Mouse (Mus musculus): ENCODE measurements around the gene Trim56.

Trim56 gene

GRCm38 (mm10) chr5:137072079-137072960 lies 43.7 kb downstream of the Trim56 start, which contains the start of gene Serpine1:
Gene Serpine1, minus strand, starts transcription at chr5:137072268.
- ChIA-PET CTCF (interaction anchor here (0.6 to 1.9 kb wide), 7 partner anchors 10 to 143 kb away, joined by 3 to 4 read pairs (median 3); no protein-coding TSS in a partner anchor), POLR2A (interaction anchor here (0.6 to 2.8 kb wide), 38 partner anchors 7 to 707 kb away, joined by 3 to 12 read pairs (median 4); partner anchors contain the start of genes Ap1s1 (in 3 of the 4), Fis1 (in 2 of the 4), Ppp1r35 (in 1 of the 4) and Tfr2 (in 1 of the 4))

- CTCF ChIA-PET: interaction anchor here (0.6 to 1.9 kb wide), 5 partner anchors 8 to 348 kb away, joined by 3 to 6 read pairs (median 3); no protein-coding TSS in a partner anchor
- POLR2A ChIA-PET: interaction anchor here in 3 of 4 experiments (0.6 to 2.8 kb wide), 13 partner anchors 9 to 875 kb away, joined by 3 to 12 read pairs (median 5); no protein-coding TSS in a partner anchor
Measured at GRCm38 (mm10) chr5:137070881-137071605, 45.0 kb downstream of the Trim56 start.

DNA sequence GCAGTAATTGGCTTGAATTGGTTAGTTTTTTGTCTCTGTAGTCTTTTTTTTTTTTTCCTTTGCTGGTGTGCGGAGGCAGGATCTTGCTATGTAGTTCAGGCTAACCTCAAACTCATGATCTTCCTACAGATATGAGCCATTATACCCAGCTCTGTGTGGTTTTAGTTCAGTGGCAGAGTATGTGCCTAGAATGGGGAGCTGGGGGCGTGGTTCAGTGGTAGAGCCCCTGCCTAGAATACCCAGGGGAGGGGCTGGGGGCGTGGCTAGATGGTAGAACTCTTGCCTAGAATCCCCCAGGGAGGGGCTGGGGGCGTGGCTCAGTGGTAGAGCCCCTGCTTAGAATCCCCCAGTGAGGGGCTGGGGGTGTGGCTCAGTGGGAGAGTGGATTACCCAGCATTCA lies 47.3 kb downstream of the Trim56 start:
- ChIA-PET CTCF (interaction anchor here in 3 of 4 experiments (0.6 to 0.7 kb wide), 4 partner anchors 30 to 889 kb away, joined by 3 to 4 read pairs (median 3); no protein-coding TSS in a partner anchor), POLR2A (interaction anchor here in 3 of 4 experiments (0.6 to 1.8 kb wide), 8 partner anchors 21 to 433 kb away, joined by 3 to 5 read pairs (median 4); partner anchors contain the start of gene Ap1s1 (in 1 of the 3))

DNA sequence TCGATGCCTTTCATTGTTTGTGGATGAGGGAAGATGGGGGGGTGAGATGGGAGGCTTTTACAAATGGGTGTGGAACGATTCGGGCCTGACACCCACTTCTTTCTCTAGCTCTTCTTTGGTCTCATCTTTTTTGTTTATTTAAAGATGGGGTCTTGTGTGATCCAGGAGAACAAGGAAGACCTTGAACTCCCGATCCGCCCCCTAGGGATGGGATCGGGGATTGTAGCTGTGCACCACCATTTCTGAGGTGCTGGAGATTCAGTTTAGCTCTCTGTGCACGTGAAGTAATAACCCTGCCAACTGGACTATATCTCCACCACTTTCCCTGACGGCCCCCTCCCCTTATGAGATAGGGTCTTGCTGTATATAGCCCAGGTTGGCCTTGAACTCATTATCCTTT lies 50.1 kb downstream of the Trim56 start:
- CTCF ChIA-PET: interaction anchor here (0.6 to 2.0 kb wide), 9 partner anchors 14 to 102 kb away, joined by 3 to 7 read pairs (median 4); partner anchors contain the start of gene Ap1s1 (in 2 of the 4)
- POLR2A ChIA-PET: interaction anchor here in 3 of 4 experiments (0.6 to 1.8 kb wide), 11 partner anchors 8 to 112 kb away, joined by 3 to 5 read pairs (median 3); partner anchors contain the start of gene Ap1s1 (in 2 of the 3)

- CTCF ChIA-PET: interaction anchor here (0.6 to 2.0 kb wide), 10 partner anchors 11 to 102 kb away, joined by 3 to 7 read pairs (median 4); partner anchors contain the start of gene Ap1s1 (in 2 of the 4)
- POLR2A ChIA-PET: interaction anchor here in 2 of 4 experiments (0.5 to 1.6 kb wide), 12 partner anchors 8 to 111 kb away, joined by 3 to 5 read pairs (median 3); partner anchors contain the start of gene Ap1s1 (in 2 of the 2)
Measured at GRCm38 (mm10) chr5:137065454-137065853, 50.6 kb downstream of the Trim56 start.

- CTCF ChIA-PET: interaction anchor here in 2 of 4 experiments (0.6 to 1.6 kb wide), 4 partner anchors 9 to 224 kb away, joined by 3 to 6 read pairs (median 4); partner anchors contain the start of genes Ap1s1 (in 1 of the 2) and Serpine1 (in 1 of the 2)
- POLR2A ChIA-PET: interaction anchor here in 2 of 4 experiments (1.2 to 1.5 kb wide), 2 partner anchors 8 to 9 kb away, joined by 5 read pairs; partner anchors contain the start of gene Serpine1 (in 1 of the 2)
Measured at GRCm38 (mm10) chr5:137062601-137063000, 53.4 kb downstream of the Trim56 start.

DNA sequence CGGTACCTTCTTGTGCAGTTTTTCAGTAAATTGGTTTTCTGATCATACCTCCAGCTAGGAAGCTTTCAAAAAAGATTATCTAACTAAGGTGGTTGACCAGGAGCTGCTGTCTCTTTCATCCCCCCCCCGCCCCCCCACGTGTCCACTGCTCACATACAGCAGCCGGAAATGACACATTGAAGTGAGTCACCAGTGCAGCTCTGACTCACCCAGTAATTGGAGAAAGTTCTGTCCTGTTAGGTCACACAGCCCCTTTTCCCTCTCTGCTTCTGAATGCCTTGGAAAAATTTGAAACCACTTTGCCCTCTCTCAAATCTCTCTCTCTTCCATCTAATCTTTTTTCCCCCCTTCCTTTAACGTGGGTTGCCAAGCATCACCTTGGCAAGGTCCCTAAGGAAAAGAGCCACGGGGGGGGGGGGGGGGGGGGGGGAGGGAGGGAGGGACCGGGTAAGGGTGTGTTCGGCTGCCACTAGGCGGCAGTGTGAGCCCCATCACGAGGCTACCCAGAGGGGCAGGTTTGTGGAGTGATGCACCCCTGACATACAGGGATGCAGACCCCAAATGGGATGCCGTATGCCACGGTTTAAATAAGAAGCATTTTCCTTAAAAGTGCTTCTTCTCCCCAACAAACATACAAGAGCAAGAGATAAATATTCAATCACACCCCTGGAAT lies 54.1 kb downstream of the Trim56 start:
- ChIA-PET POLR2A (interaction anchor here in 2 of 4 experiments (0.7 to 1.5 kb wide), 4 partner anchors 9 to 41 kb away, joined by 4 to 5 read pairs (median 5); partner anchors contain the start of gene Serpine1 (in 1 of the 2)), CTCF (interaction anchor here in 3 of 4 experiments (0.6 to 1.6 kb wide), 6 partner anchors 11 to 721 kb away, joined by 3 to 4 read pairs (median 3); partner anchors contain the start of gene Ap1s1 (in 1 of the 3))
